Mouse (Mus musculus): ENCODE measurements around the gene Bcar3.

Bcar3 gene

GRCm38 (mm10) chr3:122402143-122402542 lies 108.2 kb downstream of the Bcar3 start:
- H3K36me3 ChIP-seq (ENCODE audit: control insufficient read depth, insufficient read depth, low read length, poor library complexity, severe bottlenecking) = no peaks in the 10 kb centered on the region
- DNase-seq (ENCODE audit: low read depth, low spot score) = peak; percentile 26
- H3K27me3 ChIP-seq (ENCODE audit: control insufficient read depth, insufficient read depth, low read length, poor library complexity, severe bottlenecking) = no peaks in the 10 kb centered on the region

GRCm38 (mm10) chr3:122403860-122404557 lies 110.1 kb downstream of the Bcar3 start:
- no peaks in the 10 kb centered on the region for H3K27me3 ChIP-seq (ENCODE audit: control insufficient read depth, insufficient read depth, low read length, poor library complexity, severe bottlenecking)
- H3K36me3 ChIP-seq (ENCODE audit: control insufficient read depth, insufficient read depth, low read length, poor library complexity, severe bottlenecking) = no peaks in the 10 kb centered on the region
- peak; percentile 88 for DNase-seq (ENCODE audit: low read depth, low spot score)

GRCm38 (mm10) chr3:122405203-122405956 lies 111.4 kb downstream of the Bcar3 start:
- DNase-seq (ENCODE audit: low read depth, low spot score) = peak; percentile 44
- no peaks in the 10 kb centered on the region for H3K36me3 ChIP-seq (ENCODE audit: control insufficient read depth, insufficient read depth, low read length, poor library complexity, severe bottlenecking)
- H3K27me3 ChIP-seq (ENCODE audit: control insufficient read depth, insufficient read depth, low read length, poor library complexity, severe bottlenecking) = no peaks in the 10 kb centered on the region

GRCm38 (mm10) chr3:122406416-122406815 lies 112.5 kb downstream of the Bcar3 start:
- DNase-seq (ENCODE audit: low read depth, low spot score) = peak; percentile 91
- Histone ChIP-seq H3K36me3 (ENCODE audit: control insufficient read depth, insufficient read depth, low read length, poor library complexity, severe bottlenecking) (no peaks in the 10 kb centered on the region), H3K27me3 (ENCODE audit: control insufficient read depth, insufficient read depth, low read length, poor library complexity, severe bottlenecking) (no peaks in the 10 kb centered on the region)

- no peaks in the 10 kb centered on the region for H3K36me3 ChIP-seq (ENCODE audit: control insufficient read depth, insufficient read depth, low read length, poor library complexity, severe bottlenecking)
- H3K27me3 ChIP-seq (ENCODE audit: control insufficient read depth, insufficient read depth, low read length, poor library complexity, severe bottlenecking) = no peaks in the 10 kb centered on the region
- peak; percentile 79 for DNase-seq (ENCODE audit: low read depth, low spot score)
Observed at GRCm38 (mm10) chr3:122407757-122408156, 113.8 kb downstream of the Bcar3 start.

- Histone ChIP-seq H3K36me3 (ENCODE audit: control insufficient read depth, insufficient read depth, low read length, poor library complexity, severe bottlenecking) (no peaks in the 10 kb centered on the region), H3K27me3 (ENCODE audit: control insufficient read depth, insufficient read depth, low read length, poor library complexity, severe bottlenecking) (no peaks in the 10 kb centered on the region)
- DNase-seq (ENCODE audit: low read depth, low spot score) = peak; percentile 55
Observed at GRCm38 (mm10) chr3:122408798-122409311, 114.9 kb downstream of the Bcar3 start.

GRCm38 (mm10) chr3:122411590-122411989 lies 117.7 kb downstream of the Bcar3 start:
- H3K36me3 ChIP-seq (ENCODE audit: control insufficient read depth, insufficient read depth, low read length, poor library complexity, severe bottlenecking) = no peaks in the 10 kb centered on the region
- no peaks in the 10 kb centered on the region for H3K27me3 ChIP-seq (ENCODE audit: control insufficient read depth, insufficient read depth, low read length, poor library complexity, severe bottlenecking)
- no peak for DNase-seq (ENCODE audit: low read depth, low spot score)

GRCm38 (mm10) chr3:122413729-122414561 lies 120.0 kb downstream of the Bcar3 start:
- DNase-seq (ENCODE audit: low read depth, low spot score) = no peak
- Histone ChIP-seq H3K27me3 (ENCODE audit: control insufficient read depth, insufficient read depth, low read length, poor library complexity, severe bottlenecking) (no peaks in the 10 kb centered on the region), H3K36me3 (ENCODE audit: control insufficient read depth, insufficient read depth, low read length, poor library complexity, severe bottlenecking) (no peaks in the 10 kb centered on the region)

GRCm38 (mm10) chr3:122414868-122415267 lies 120.9 kb downstream of the Bcar3 start:
- H3K27me3 ChIP-seq (ENCODE audit: control insufficient read depth, insufficient read depth, low read length, poor library complexity, severe bottlenecking) = no peaks in the 10 kb centered on the region
- no peak for DNase-seq (ENCODE audit: low read depth, low spot score)
- no peaks in the 10 kb centered on the region for H3K36me3 ChIP-seq (ENCODE audit: control insufficient read depth, insufficient read depth, low read length, poor library complexity, severe bottlenecking)

GRCm38 (mm10) chr3:122417466-122417865 lies 123.5 kb downstream of the Bcar3 start:
- peak; percentile 42 for DNase-seq (ENCODE audit: low read depth, low spot score)
- H3K36me3 ChIP-seq (ENCODE audit: control insufficient read depth, insufficient read depth, low read length, poor library complexity, severe bottlenecking) = no peaks in the 10 kb centered on the region
- no peaks in the 10 kb centered on the region for H3K27me3 ChIP-seq (ENCODE audit: control insufficient read depth, insufficient read depth, low read length, poor library complexity, severe bottlenecking)

GRCm38 (mm10) chr3:122418564-122419274 lies 124.8 kb downstream of the Bcar3 start:
- Histone ChIP-seq H3K27me3 (ENCODE audit: control insufficient read depth, insufficient read depth, low read length, poor library complexity, severe bottlenecking) (no peaks in the 10 kb centered on the region), H3K36me3 (ENCODE audit: control insufficient read depth, insufficient read depth, low read length, poor library complexity, severe bottlenecking) (no peaks in the 10 kb centered on the region)
- DNase-seq (ENCODE audit: low read depth, low spot score) = peak; percentile 38

- peak; percentile 88 for DNase-seq (ENCODE audit: low read depth, low spot score)
- no peaks in the 10 kb centered on the region for H3K27me3 ChIP-seq (ENCODE audit: control insufficient read depth, insufficient read depth, low read length, poor library complexity, severe bottlenecking)
- peaks cover 2% of the 10 kb centered on the region; the same call in 1 of the 2 replicates for H3K36me3 ChIP-seq (ENCODE audit: control insufficient read depth, insufficient read depth, low read length, poor library complexity, severe bottlenecking)
Observed at GRCm38 (mm10) chr3:122419610-122420409, 125.9 kb downstream of the Bcar3 start.

GRCm38 (mm10) chr3:122420410-122420774 lies 126.5 kb downstream of the Bcar3 start:
- Histone ChIP-seq H3K36me3 (ENCODE audit: control insufficient read depth, insufficient read depth, low read length, poor library complexity, severe bottlenecking) (peaks cover 2% of the 10 kb centered on the region; the same call in 1 of the 2 replicates), H3K27me3 (ENCODE audit: control insufficient read depth, insufficient read depth, low read length, poor library complexity, severe bottlenecking) (no peaks in the 10 kb centered on the region)
- DNase-seq (ENCODE audit: low read depth, low spot score) = peak; percentile 59
